Mouse (Mus musculus) kidney, adult 2 months (tissue): ENCODE data around the gene Gm17949.

Source experiments
- CTCF ChIP-seq: fragments of 200-500 bp; conservative IDR thresholded peaks from 2 replicates; pipeline ENCODE4 v1.5.1; 2011; ENCODE audit warnings: low read depth, mild to moderate bottlenecking, control low read depth, low read length, moderate library complexity, mixed read lengths; ENCODE audit not compliant: insufficient read depth, insufficient read length
- POLR2A ChIP-seq: fragments of 200-500 bp; IDR thresholded peaks from one replicate; pipeline ENCODE4 v1.6.1; 2011; ENCODE audit warnings: low read depth, low read length, control low read depth

DNA sequence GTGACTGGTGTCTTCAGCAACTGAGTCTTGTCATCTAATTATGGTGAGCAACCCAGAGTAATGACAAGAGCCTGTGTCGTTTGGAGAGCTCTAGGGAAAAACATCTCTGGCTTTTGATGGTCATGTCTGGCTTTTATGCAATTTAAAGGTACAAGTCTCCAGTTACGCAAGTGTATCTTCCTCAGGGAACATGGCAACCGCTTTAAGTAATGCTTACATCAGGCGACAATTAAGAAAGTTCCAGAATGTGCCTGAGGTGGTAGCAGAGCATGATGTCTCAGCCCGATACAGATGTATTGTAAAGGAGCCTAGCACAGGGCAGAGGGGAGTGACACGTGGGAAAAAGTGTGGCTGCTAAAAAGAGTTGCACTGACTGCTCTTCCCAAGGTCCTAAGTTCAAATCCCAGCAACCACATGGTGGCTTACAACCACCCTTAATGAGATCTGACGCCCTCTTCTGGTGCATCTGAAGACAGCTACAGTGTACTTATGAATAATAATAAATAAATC, 22.3 kb upstream of the Gm17949 start:
- TF ChIP-seq CTCF (no peak), POLR2A (no peak)
